Mouse (Mus musculus) liver, postnatal 0 days (tissue): ENCODE measurements around the gene Mt3.

Source experiments
- CTCF ChIP-seq: sonication (generic); IDR thresholded peaks from 2 replicates; pipeline ENCODE4 v1.5.1; 2016; ENCODE audit warnings: antibody characterized with exemption, low read depth
- EP300 ChIP-seq: IDR thresholded peaks from 2 replicates; pipeline ENCODE4 v1.6.1; 2016; ENCODE audit warnings: antibody characterized with exemption, low read depth, mild to moderate bottlenecking

GRCm38 (mm10) chr8:94186542-94186941, 34.1 kb downstream of the Mt3 start:
- TF ChIP-seq CTCF (peak; percentile 94), EP300 (peak; percentile 73; the same call in 1 of the 2 replicates)
